Mouse (Mus musculus): ENCODE measurements at regions not wholly inside any gene's neighbourhood (a gene's known extent, or its start where the extent isn't known, plus 50 kb on each side); places are given as distances from the start of the nearest gene placed in this dataset.

GRCm38 (mm10) chr7:119333102-119333501 is 126.0 kb downstream of the Gp2 start:
- TF ChIP-seq CTCF (IDR thresholded peaks at IDR 0.05; ENCODE audit: low read depth) (no peak), EP300 (optimal IDR thresholded peaks at IDR 0.05) (no peak)

All from stomach, postnatal 0 days (tissue).